9 mouse cellular contexts compared by ENCODE assay signal in the genomic region with DNA sequence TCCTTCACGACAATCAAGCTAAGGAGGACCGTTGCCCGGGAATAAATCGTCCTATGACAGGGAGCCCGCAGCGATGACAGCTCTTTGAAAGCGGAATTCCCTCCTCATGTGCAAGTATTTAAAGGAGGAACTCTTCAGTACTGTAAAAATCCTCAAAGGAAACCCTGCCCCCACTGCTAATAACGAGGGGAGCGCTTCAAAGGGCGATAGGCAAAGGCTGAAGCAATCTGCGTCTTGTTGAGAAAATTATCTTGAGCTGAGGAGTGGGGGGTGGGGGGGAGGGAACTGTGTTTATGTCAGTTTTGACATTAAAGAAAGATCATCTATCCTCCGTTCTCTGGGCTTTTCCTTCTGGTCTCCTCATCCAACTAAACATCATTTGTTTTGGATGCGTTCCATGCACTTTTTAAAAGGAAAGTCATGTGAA.
A peak's percentile ranks its signal among the peaks of the same experiment; 100 is the strongest.
DNase-seq lines count a peak whose midpoint lies in the region; ATAC-seq and TF ChIP-seq lines count a peak whose summit lies in the region.
"Had no signal": no experiment of that assay in that cellular context is flagged by ENCODE, and none has a peak within 500 bp of the region (broad histone marks: within the 10 kb centered on the region; RNA-seq: fewer than 3 reads in every experiment).

No protein-coding gene starts in this region.

- H3K4me2 ChIP-seq in lung, embryonic 16.5 days (ENCODE audit: low read depth, low read length), result peak overlapping the region; percentile 41
- H3K4me2 ChIP-seq in limb, embryonic 14.5 days (replicated peaks; ENCODE audit: low read depth, low read length, severe bottlenecking), result peak overlapping the region; percentile 15; the same call in 1 of the 2 replicates
- H3K4me2 ChIP-seq in stomach, embryonic 16.5 days (ENCODE audit: low read depth, low read length), result peak overlapping the region; percentile 28

- H3K4me1 ChIP-seq in lung, embryonic 16.5 days (replicated peaks; ENCODE audit: control insufficient read depth, insufficient read depth, low read length), result peaks cover 17% of the 10 kb centered on the region
- peaks cover 6% of the 10 kb centered on the region for H3K4me1 ChIP-seq in limb, embryonic 14.5 days (ENCODE audit: control insufficient read depth, insufficient read depth, low read length)
- H3K4me1 ChIP-seq in stomach, embryonic 16.5 days (ENCODE audit: control insufficient read depth, insufficient read depth, low read length), result peaks cover 11% of the 10 kb centered on the region

- peak overlapping the region; percentile 19; the same call in 1 of the 2 replicates for H3K4me3 ChIP-seq in lung, embryonic 16.5 days (ENCODE audit: low read length)
- H3K4me3 ChIP-seq in limb, embryonic 14.5 days (replicated peaks; ENCODE audit: low read length), result no peak overlapping the region
- no peak overlapping the region for H3K4me3 ChIP-seq in stomach, embryonic 16.5 days (replicated peaks; ENCODE audit: low read length)

- no peaks in the 10 kb centered on the region for H3K9me3 ChIP-seq in lung, embryonic 16.5 days (ENCODE audit: control insufficient read depth, low read length)
- H3K9me3 ChIP-seq in limb, embryonic 14.5 days (ENCODE audit: control insufficient read depth, low read length), result no peaks in the 10 kb centered on the region
- H3K9me3 ChIP-seq in stomach, embryonic 16.5 days (replicated peaks; ENCODE audit: control insufficient read depth, low read length), result no peaks in the 10 kb centered on the region

- ATAC-seq in lung, embryonic 16.5 days (ENCODE audit: low read depth), result peak; percentile 62
- no peak for ATAC-seq in limb, embryonic 14.5 days (ENCODE audit: low FRiP score, low read depth)
- no peak for ATAC-seq in stomach, embryonic 16.5 days (ENCODE audit: insufficient read depth, low FRiP score)

- TF ChIP-seq POLR2A in limb, embryonic 14.5 days (IDR thresholded peaks at IDR 0.05; ENCODE audit: borderline replicate concordance, extremely low read depth, insufficient read depth, insufficient read length), result no peak

- H3K27me3 ChIP-seq in lung, embryonic 16.5 days (ENCODE audit: control insufficient read depth, insufficient read depth, low read depth, low read length), result no peaks in the 10 kb centered on the region
- H3K27me3 ChIP-seq in limb, embryonic 14.5 days (ENCODE audit: control insufficient read depth, insufficient read depth, low read length), result no peaks in the 10 kb centered on the region
- no peaks in the 10 kb centered on the region for H3K27me3 ChIP-seq in stomach, embryonic 16.5 days (ENCODE audit: control insufficient read depth, insufficient read depth, low read length)

- peak; percentile 17 for DNase-seq in adrenal gland, postnatal 14 days
- DNase-seq in adrenal gland, adult 8-10 months, result no peak
- DNase-seq in lung, postnatal 25 days (ENCODE audit: low spot score), result no peak
- DNase-seq in limb, embryonic 14.5 days (ENCODE audit: low spot score), result peak; percentile 47
- DNase-seq in layer of hippocampus, postnatal 36 days, result no peak
- DNase-seq in cerebellum, adult 11-12 months, result no peak
- DNase-seq: cerebellum, postnatal 10 days had no signal

- H3K27ac ChIP-seq in lung, embryonic 16.5 days (ENCODE audit: low read length), result peak overlapping the region; percentile 30; the same call in 1 of the 2 replicates
- H3K27ac ChIP-seq in limb, embryonic 14.5 days (replicated peaks; ENCODE audit: low read depth, low read length), result no peak overlapping the region
- H3K27ac ChIP-seq in stomach, embryonic 16.5 days (ENCODE audit: low read length), result no peak overlapping the region

- H3K9ac ChIP-seq in lung, embryonic 16.5 days (ENCODE audit: low read length), result no peak overlapping the region
- H3K9ac ChIP-seq in limb, embryonic 14.5 days (ENCODE audit: low read depth, low read length, severe bottlenecking), result no peak overlapping the region
- H3K9ac ChIP-seq in stomach, embryonic 16.5 days (ENCODE audit: low read length), result peak overlapping the region; percentile 5; the same call in 1 of the 2 replicates

- H3K36me3 ChIP-seq in lung, embryonic 16.5 days (ENCODE audit: control insufficient read depth, insufficient read depth, low read length), result no peaks in the 10 kb centered on the region
- 0 out of 2 replicates have a peak, but pooled peaks cover 3% of the 10 kb centered on the region for H3K36me3 ChIP-seq in limb, embryonic 14.5 days (ENCODE audit: control insufficient read depth, insufficient read depth, low read length)
- H3K36me3 ChIP-seq in stomach, embryonic 16.5 days (ENCODE audit: control insufficient read depth, insufficient read depth, low read length), result no peaks in the 10 kb centered on the region

- 2% methylated on average over 13 of the region's 13 CpGs for WGBS in lung, embryonic 16.5 days
- 8% methylated on average over 13 of the region's 13 CpGs for WGBS in limb, embryonic 14.5 days
- 10% methylated on average over 13 of the region's 13 CpGs for WGBS in stomach, embryonic 16.5 days

Comparison
In these comparisons a context has a peak if more than half of its experiments do, and no peak if none do; other contexts are left out.
1. DNase-seq: peak in adrenal gland, postnatal 14 days (single experiment) and limb, embryonic 14.5 days (single experiment); none in adrenal gland, adult 8-10 months (single experiment), lung, postnatal 25 days (single experiment), layer of hippocampus, postnatal 36 days (0 of 2) and cerebellum, adult 11-12 months (single experiment).
2. Peak in every context shown above with its lines, with median percentiles within 50 percentile points of each other: H3K4me2 ChIP-seq.